Mouse (Mus musculus) erythroblast, embryonic 14.5 days (primary cell): ENCODE measurements around the gene Etnppl.

Source experiments
- GATA1 ChIP-seq: IDR thresholded peaks from 2 replicates; pipeline ENCODE4 v1.6.1; 2012; ENCODE audit warnings: low read length, inconsistent platforms, mixed read lengths
- TAL1 ChIP-seq: IDR thresholded peaks from 3 replicates; pipeline ENCODE4 v1.6.1; 2012; ENCODE audit warnings: low read length, inconsistent platforms, mixed read lengths

DNA sequence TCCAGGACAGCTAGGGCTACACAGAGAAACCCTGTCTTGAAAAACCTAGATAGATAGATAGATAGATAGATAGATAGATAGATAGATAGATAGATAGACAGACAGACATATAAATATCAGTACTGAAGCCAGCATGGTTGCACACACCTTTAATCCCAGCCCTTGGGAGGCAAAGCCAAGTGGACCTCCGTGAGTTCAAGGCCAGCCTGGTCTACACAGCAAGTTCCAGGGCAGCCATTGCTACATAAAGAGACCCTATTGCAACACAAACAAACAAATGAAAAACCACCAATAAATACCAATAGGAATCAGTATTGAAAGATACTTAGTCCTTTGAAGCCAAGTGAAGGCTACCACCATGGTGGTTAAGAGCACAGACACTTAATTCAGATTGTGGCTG lies 69.8 kb downstream of the Etnppl start:
- no peak for TF ChIP-seq GATA1
- TF ChIP-seq TAL1, result no peak
